Mouse (Mus musculus): Measurements from ENCODE around the gene Xpnpep1. TPM values are rescaled to one million over a fixed set of nuclear protein-coding genes. Genes with fewer than 3 reads are reported as not detected.

Gene Xpnpep1
- total and polyA plus RNA-seq, 3 experiments, result 82.8 to 99.6 (median 96.0) TPM

GRCm38 (mm10) chr19:53050100-53050499 lies 10.1 kb upstream of the Xpnpep1 start:
- dilution Hi-C loops (cut with MboI; ENCODE audit: extremely low pct_ligation_motif_present, extremely low pct_unique_long_range_greater_than_20kb, low sequenced_read_pairs), result no loop called here
- no peak for DNase-seq (ENCODE audit: extremely low read depth)

GRCm38 (mm10) chr19:53047208-53047607 lies 7.2 kb upstream of the Xpnpep1 start:
- no peaks in the 10 kb centered on the region for H3K36me3 ChIP-seq (replicated peaks in 1 of 2; ENCODE audit: control insufficient read depth in 1 of 2, insufficient read depth in 1 of 2, low read length in 1 of 2)
- TF ChIP-seq CHD2 (IDR thresholded peaks at IDR 0.05; ENCODE audit: low read length) (no peak), RAD21 (IDR thresholded peaks at IDR 0.05; ENCODE audit: low read depth, low read length) (no peak), NELFE (IDR thresholded peaks at IDR 0.05; ENCODE audit: low read depth, low read length) (no peak), USF1 (IDR thresholded peaks at IDR 0.05; ENCODE audit: low read depth, low read length) (no peak), POLR2A (IDR thresholded peaks at IDR 0.05; ENCODE audit: low read depth, low read length) (no peak), ETS1 (conservative IDR thresholded peaks at IDR 0.05; ENCODE audit: low read depth, low read length) (no peak), MEF2A (IDR thresholded peaks at IDR 0.05; ENCODE audit: borderline replicate concordance, low read depth, low read length) (no peak), MYC (IDR thresholded peaks at IDR 0.05; ENCODE audit: low read depth, low read length) (no peak)
- H3K4me1 ChIP-seq (ENCODE audit: control insufficient read depth in 1 of 2, insufficient read depth in 2 of 2), result peaks cover 0 to 2% of the 10 kb centered on the region in 2 experiments; a peak in 1 of 4 replicates
- no peak overlapping the region for H3K4me2 ChIP-seq (ENCODE audit: insufficient read depth, low read depth, poor library complexity, severe bottlenecking)
- in situ Hi-C loops (cut with MboI; ENCODE audit: low pct_ligation_motif_present, low pct_unique_long_range_greater_than_20kb, low sequenced_read_pairs) (no loop called here), dilution Hi-C loops (cut with MboI; ENCODE audit: extremely low pct_ligation_motif_present, extremely low pct_unique_long_range_greater_than_20kb, low sequenced_read_pairs) (no loop called here)
- H3K9ac ChIP-seq (ENCODE audit: insufficient read depth, low read depth), result no peak overlapping the region
- H3K27me3 ChIP-seq (replicated peaks), result no peaks in the 10 kb centered on the region
- DNase-seq (ENCODE audit: extremely low read depth), result no peak
- no peak overlapping the region for H3K4me3 ChIP-seq (replicated peaks in 1 of 3; ENCODE audit: low read depth in 2 of 3, low read length in 2 of 3, poor library complexity in 1 of 3)
- peaks cover 5% of the 10 kb centered on the region for H3K9me3 ChIP-seq (replicated peaks; ENCODE audit: low read length)
- no peaks in the 10 kb centered on the region for H3K79me2 ChIP-seq (replicated peaks; ENCODE audit: control insufficient read depth, extremely low read depth, insufficient read depth, poor library complexity, severe bottlenecking)
- no peak overlapping the region for H3K27ac ChIP-seq (ENCODE audit: insufficient read depth, low read depth)

More at GRCm38 (mm10) chr19:53050100-53050499, 10.1 kb upstream of the Xpnpep1 start:
- Histone ChIP-seq H3K27me3 (replicated peaks) (no peaks in the 10 kb centered on the region), H3K79me2 (replicated peaks; ENCODE audit: control insufficient read depth, extremely low read depth, insufficient read depth, poor library complexity, severe bottlenecking) (no peaks in the 10 kb centered on the region), H3K4me2 (ENCODE audit: insufficient read depth, low read depth, poor library complexity, severe bottlenecking) (no peak overlapping the region), H3K4me3 (replicated peaks in 1 of 3; ENCODE audit: low read depth in 2 of 3, low read length in 2 of 3, poor library complexity in 1 of 3) (no peak overlapping the region), H3K9me3 (replicated peaks; ENCODE audit: low read length) (peaks cover 5% of the 10 kb centered on the region), H3K27ac (ENCODE audit: insufficient read depth, low read depth) (no peak overlapping the region), H3K9ac (ENCODE audit: insufficient read depth, low read depth) (no peak overlapping the region), H3K4me1 (ENCODE audit: control insufficient read depth in 1 of 2, insufficient read depth in 2 of 2) (peaks cover 0 to 5% of the 10 kb centered on the region in 2 experiments; a peak in 1 of 4 replicates), H3K36me3 (replicated peaks in 1 of 2; ENCODE audit: control insufficient read depth in 1 of 2, insufficient read depth in 1 of 2, low read length in 1 of 2) (no peaks in the 10 kb centered on the region)
- in situ Hi-C loops (cut with MboI; ENCODE audit: low pct_ligation_motif_present, low pct_unique_long_range_greater_than_20kb, low sequenced_read_pairs), result no loop called here
- TF ChIP-seq KAT2A (IDR thresholded peaks at IDR 0.05; ENCODE audit: insufficient replicate concordance, low read length) (no peak), CTCF (conservative IDR thresholded peaks at IDR 0.05 in 1 of 2, IDR thresholded peaks at IDR 0.05 in 1 of 2; ENCODE audit: low read depth in 2 of 2, low read length in 2 of 2) (peak; percentile 48 to 53; a peak in 3 of 4 replicates), USF2 (conservative IDR thresholded peaks at IDR 0.05; ENCODE audit: low read depth, low read length) (no peak)

GRCm38 (mm10) chr19:53043423-53044125 lies 3.6 kb upstream of the Xpnpep1 start:
- H3K36me3 ChIP-seq (replicated peaks in 1 of 2; ENCODE audit: control insufficient read depth in 1 of 2, insufficient read depth in 1 of 2, low read length in 1 of 2), result no peaks in the 10 kb centered on the region
- H3K9ac ChIP-seq (ENCODE audit: insufficient read depth, low read depth), result no peak overlapping the region
- H3K9me3 ChIP-seq (replicated peaks; ENCODE audit: low read length), result peaks cover 5% of the 10 kb centered on the region
- no peak overlapping the region for H3K27ac ChIP-seq (ENCODE audit: insufficient read depth, low read depth)
- H3K27me3 ChIP-seq (replicated peaks), result peaks cover 1% of the 10 kb centered on the region
- DNase-seq (ENCODE audit: extremely low read depth), result no peak
- dilution Hi-C loops (cut with MboI; ENCODE audit: extremely low pct_ligation_motif_present, extremely low pct_unique_long_range_greater_than_20kb, low sequenced_read_pairs), result no loop called here
- in situ Hi-C loops (cut with MboI; ENCODE audit: low pct_ligation_motif_present, low pct_unique_long_range_greater_than_20kb, low sequenced_read_pairs), result no loop called here
- H3K4me2 ChIP-seq (ENCODE audit: insufficient read depth, low read depth, poor library complexity, severe bottlenecking), result no peak overlapping the region
- TF ChIP-seq ZNF384 (IDR thresholded peaks at IDR 0.05; ENCODE audit: low read depth, low read length) (peak; percentile 30; the same call in 1 of the 2 replicates), RAD21 (IDR thresholded peaks at IDR 0.05; ENCODE audit: low read depth, low read length) (no peak)
- H3K4me3 ChIP-seq (replicated peaks in 1 of 3; ENCODE audit: low read depth in 2 of 3, low read length in 2 of 3, poor library complexity in 1 of 3), result no peak overlapping the region
- peaks cover 8 to 19% of the 10 kb centered on the region in 2 experiments for H3K4me1 ChIP-seq (ENCODE audit: control insufficient read depth in 1 of 2, insufficient read depth in 2 of 2)
- no peaks in the 10 kb centered on the region for H3K79me2 ChIP-seq (replicated peaks; ENCODE audit: control insufficient read depth, extremely low read depth, insufficient read depth, poor library complexity, severe bottlenecking)
